Mouse (Mus musculus) spleen, adult 12 weeks (tissue): ENCODE results near the gene Cd96.
"Not testable (repeated sequence)": the region's sequence is repeated elsewhere in the genome, so short reads cannot be mapped to it uniquely, and the experiment has no call there.

ENCODE experiments used
- DNase-seq: peaks from one replicate; pipeline ENCODE4 v3.0.0; 2022; ENCODE audit warnings: low spot score

Gene Cd96

GRCm38 (mm10) chr16:46120020-46120419, at the start of gene Cd96:
Gene Cd96, minus strand, starts transcription at chr16:46120251.
- DNase-seq = peak; percentile 4

DNA sequence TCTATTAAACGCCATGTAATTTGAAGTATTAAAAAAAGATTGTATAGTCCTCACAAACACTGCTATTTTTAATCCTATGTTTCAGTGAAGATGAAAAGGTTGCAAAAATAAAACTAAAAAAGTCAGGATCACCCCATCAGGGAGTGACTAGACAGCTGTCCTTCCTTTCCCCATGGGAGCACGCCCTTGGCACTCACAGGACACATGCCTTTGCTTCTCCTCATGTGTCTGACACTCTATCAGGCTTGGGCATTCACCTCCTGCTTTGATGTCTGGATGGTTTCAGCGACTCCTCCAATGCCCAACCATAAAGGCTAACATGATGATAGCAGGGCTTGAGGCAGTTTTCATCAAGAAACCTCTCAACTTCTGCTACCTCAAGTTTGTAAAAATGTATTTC, 46.9 kb upstream of the Cd96 start:
- DNase-seq = no peak

- DNase-seq = no peak
These were observed 45.3 kb upstream of the Cd96 start for GRCm38 (mm10) chr16:46165305-46165704.

DNA sequence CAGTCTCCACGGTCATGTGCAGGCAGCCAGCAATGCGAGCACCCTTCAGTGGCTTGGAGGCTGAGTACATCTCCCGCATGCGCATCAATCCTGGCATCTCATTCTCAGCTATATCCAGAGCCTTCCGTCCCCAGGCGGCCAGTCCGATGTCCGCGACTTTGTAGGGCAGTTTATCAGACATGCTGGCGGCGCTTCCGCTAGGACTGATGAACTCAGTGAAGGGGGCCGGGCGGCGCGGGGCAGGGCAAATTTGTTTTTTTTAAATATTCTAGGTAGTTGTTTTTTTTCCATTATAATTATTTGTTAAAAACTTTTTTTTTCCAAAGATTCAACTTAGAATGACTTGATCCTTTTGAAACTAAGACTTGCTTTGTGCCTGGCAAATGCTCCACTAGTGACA, 34.8 kb upstream of the Cd96 start, which contains the start of gene Gm4737:
Gm4737 (minus strand) TSS at position 246 of the 400 bp plus-strand sequence.
- DNase-seq = not testable (repeated sequence)

- DNase-seq = no peak
These were observed 31.1 kb upstream of the Cd96 start for GRCm38 (mm10) chr16:46151141-46151540.

GRCm38 (mm10) chr16:46148661-46149341, 28.8 kb upstream of the Cd96 start:
- no peak for DNase-seq

DNA sequence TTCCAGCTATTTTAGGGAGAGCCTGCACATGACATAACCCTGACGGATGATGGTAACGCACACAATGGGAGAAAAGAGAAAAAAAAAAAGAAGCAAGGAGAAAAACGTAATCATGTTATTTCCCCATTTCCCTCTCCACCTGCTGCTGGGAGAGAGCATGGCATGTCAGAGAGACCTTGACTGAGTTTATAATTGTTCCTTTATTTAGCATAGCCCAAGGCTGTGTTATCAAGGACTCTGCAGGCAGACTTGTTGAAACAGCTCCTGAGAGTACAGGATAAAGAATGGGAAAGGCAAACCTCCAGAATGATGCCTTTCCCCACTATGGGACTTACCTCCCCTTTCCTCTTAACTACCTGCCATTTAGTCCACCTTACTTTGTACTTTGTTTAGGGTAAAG, 26.9 kb upstream of the Cd96 start:
- DNase-seq = no peak

GRCm38 (mm10) chr16:46122238-46122637, 2.2 kb upstream of the Cd96 start:
- no peak for DNase-seq

- no peak for DNase-seq
These were observed 1.4 kb upstream of the Cd96 start for GRCm38 (mm10) chr16:46121420-46121819.

DNA sequence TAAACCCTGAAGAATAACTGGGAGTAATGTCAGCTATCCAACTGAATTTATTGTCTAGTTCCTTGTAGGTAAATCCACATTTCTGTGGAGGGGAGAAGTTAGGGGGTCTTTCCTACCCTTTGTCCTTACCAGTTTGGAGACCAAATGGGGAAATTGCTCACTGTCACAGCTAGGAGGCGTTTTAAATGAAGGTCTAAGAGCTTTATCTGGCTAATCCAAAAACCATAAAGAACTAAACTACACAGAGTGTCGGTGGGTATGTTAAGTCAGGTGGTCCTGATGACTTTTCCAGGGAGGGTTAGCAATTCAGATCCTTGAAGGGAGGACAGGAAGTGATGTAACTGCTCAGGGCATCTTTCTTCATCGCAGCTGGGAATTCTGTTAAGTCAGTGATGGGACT, 556 bp upstream of the Cd96 start:
- DNase-seq = no peak

DNA sequence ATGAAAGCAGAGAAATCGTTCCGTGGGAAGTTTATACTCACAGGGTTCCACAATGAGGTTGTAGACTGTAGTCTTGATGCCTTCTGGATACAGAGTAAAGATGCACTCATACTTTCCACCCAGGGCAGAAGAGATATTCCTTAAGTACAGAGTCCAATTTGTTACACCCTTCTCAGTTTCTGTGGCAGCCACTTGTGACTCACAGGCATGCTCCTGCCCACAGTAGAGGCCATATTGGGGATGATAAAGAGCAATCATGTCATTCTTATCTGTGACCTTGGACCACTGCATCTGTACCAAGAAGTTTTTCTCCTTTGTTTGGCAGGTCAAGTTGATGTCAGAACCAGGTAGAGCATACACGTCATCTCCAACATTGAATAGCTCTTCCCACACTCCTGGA, 2.4 kb downstream of the Cd96 start:
- no peak for DNase-seq

GRCm38 (mm10) chr16:46114727-46115126, 5.3 kb downstream of the Cd96 start:
- no peak for DNase-seq

GRCm38 (mm10) chr16:46109536-46109935, 10.5 kb downstream of the Cd96 start:
- no peak for DNase-seq

- DNase-seq = no peak
These were observed 12.6 kb downstream of the Cd96 start for GRCm38 (mm10) chr16:46107431-46107830.

DNA sequence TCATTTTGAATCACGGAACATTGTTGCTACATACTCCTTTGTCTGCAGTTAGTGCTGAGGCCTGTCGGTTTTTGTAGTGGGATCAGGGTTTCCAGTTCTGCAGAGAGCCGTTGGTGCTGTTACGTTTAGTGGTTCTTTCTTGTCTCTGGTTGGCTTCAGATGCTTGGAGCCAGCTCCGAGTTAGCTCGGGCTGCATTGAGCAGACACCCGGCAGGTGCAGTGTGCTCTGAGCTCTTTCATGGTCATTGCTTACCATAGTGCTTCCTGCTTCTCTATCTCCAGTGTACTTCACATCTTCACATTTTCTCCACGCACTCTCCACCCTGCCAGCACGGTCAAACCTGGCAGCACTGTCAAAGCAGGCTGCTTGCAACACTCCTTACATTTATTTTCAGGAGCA, 15.6 kb downstream of the Cd96 start:
- DNase-seq = no peak

GRCm38 (mm10) chr16:46101748-46102147, 18.3 kb downstream of the Cd96 start:
- no peak for DNase-seq

DNA sequence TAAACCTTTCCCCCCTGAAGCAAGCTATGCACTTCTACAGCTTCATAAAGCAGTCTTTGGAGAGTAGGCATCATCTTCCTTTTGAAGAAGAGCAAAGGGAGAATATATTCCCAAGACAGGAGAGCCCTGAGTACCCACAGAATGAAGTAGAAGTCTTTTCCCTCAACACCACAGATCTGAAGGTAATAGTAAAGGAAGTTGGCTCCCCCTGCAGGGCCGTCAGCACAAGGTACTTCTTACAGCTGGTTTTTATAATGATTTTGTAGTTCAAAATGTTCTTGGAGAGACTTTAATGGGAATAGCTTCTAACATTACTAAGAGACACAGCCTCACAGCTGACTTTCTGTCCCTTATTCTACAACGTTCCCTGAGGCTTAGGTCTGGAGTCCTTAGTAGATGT, 19.8 kb downstream of the Cd96 start:
- no peak for DNase-seq

DNA sequence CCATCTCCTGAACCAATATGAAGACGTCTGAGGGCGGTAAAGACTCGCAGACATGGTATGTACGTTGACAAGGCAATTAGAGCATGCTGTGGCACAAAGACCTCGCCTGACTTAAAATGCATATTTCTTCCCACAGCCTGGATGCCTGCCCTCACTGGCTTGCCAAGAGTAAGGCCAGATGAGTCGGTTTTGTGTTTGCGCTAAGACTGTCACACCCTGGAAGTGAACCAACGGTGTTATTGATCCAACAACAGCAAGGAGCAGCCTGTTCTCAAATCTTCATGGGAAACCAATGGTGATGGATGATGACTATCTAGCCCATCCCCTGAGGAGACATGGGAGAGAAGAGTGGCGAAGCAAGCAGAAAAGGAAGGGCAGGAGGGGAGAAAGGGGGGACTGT, 22.6 kb downstream of the Cd96 start:
- DNase-seq = no peak

DNA sequence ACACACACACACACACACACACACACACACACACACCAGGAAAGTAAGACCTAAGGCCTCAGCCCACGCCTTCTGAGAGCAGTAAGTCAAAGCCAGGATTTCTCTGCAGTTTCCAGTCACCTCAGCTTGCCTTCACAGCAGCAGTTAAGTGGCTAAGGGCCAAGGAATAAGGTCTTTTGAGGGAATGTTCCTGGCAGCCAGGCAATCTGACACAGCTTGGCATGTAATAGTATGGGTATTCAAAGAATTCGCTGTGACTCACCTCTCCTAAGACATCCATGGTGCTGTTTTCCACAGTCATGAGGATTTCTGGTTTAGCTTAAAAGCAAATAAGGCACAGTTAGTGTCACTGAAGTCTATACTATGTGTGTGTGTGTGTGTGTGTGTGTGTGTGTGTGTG, 25.6 kb downstream of the Cd96 start:
- DNase-seq = no peak

DNA sequence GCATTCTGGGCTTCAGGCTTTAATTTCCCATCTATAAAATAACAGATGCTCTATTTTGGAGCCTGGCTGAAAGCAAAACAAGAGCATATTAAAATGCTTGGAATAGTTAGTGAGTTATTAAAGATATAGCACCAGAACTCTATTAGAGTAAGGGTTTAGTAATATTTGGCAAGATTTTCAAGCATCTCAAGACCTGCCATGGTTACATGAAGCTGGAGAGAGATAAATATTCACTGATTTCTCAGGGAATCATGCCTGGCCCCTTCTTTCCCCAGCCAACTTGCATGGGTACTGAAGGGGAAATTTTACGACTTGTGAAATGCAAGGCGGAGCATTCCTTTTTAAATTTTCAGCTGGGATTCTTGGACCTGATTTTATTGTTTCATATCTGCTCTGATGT, 27.1 kb downstream of the Cd96 start:
- DNase-seq = no peak

- DNase-seq = no peak
These were observed 33.1 kb downstream of the Cd96 start for GRCm38 (mm10) chr16:46086874-46087473.

DNA sequence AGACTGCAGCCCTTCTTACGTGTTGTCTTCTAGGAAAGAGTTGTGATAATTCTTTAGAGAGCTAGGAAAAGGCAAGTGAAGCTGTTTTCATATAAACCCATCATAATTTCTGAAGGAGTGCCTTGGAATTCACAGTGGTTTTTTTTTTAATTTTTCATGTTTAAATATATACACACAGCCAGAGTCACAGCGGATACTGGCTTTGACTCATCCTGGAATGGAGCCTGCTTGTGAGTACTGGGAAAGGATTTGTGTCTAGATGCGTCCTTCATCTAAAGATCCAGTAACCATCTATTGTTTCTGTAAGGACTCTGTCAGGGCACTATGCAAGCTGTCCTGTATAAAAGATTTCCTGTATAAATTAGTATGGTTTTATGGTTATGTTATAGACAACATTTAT, 52.1 kb downstream of the Cd96 start:
- DNase-seq = no peak

GRCm38 (mm10) chr16:46063278-46063677, 56.8 kb downstream of the Cd96 start:
- no peak for DNase-seq

DNA sequence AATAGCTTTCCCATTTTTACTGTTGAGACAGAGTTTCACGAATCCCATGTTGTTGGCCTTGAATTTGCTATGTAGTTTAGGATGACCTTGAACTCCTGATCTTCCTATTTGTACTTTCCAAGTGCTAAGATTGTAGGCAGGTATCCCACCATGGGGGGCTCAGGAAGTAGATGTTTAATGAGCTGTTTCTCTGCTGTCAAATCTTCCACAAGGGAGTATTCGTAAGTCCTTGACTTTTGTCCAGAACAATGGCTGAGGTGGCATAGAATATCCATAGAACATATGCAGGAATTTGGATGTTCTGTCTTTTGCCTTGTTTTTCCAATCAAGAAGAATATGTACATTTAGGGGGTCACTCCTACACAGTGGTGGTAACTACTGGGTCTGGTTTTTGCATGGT, 73.1 kb downstream of the Cd96 start:
- no peak for DNase-seq
